Mouse (Mus musculus) erythroblast, embryonic 14.5 days (primary cell): Measurements from ENCODE around the gene Vps13a.

Source experiments
- GATA1 ChIP-seq: IDR thresholded peaks from 2 replicates; pipeline ENCODE4 v1.6.1; 2012; ENCODE audit warnings: low read length, inconsistent platforms, mixed read lengths
- TAL1 ChIP-seq: IDR thresholded peaks from 3 replicates; pipeline ENCODE4 v1.6.1; 2012; ENCODE audit warnings: low read length, inconsistent platforms, mixed read lengths

- TF ChIP-seq GATA1 (no peak), TAL1 (no peak)
Observed at GRCm38 (mm10) chr19:16784879-16785278, 4.1 kb upstream of the Vps13a start.
